Mouse (Mus musculus): ENCODE data around the gene Wt1.

Wt1 gene

DNA sequence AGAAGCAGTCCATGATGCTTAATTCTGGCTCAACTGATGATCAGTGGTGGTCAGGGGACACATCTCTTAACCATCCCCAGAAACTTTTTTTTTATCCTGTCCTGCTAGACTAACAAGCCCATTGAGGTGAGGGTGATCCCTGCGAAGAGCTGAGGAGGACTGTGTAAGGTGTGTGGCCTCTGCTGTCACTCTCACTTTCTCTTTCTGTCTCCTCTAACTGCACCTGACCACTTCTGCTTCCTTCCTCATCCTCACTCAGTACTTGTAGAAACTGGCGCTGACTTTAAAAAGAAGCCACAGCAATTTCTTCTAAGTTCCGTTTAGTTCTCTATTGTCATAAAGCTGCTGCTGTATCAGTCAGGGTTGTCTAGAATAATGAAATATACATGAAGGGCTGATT lies 58.8 kb downstream of the Wt1 start:
- DNase-seq (ENCODE audit: low spot score in 2 of 2) = no peak

DNA sequence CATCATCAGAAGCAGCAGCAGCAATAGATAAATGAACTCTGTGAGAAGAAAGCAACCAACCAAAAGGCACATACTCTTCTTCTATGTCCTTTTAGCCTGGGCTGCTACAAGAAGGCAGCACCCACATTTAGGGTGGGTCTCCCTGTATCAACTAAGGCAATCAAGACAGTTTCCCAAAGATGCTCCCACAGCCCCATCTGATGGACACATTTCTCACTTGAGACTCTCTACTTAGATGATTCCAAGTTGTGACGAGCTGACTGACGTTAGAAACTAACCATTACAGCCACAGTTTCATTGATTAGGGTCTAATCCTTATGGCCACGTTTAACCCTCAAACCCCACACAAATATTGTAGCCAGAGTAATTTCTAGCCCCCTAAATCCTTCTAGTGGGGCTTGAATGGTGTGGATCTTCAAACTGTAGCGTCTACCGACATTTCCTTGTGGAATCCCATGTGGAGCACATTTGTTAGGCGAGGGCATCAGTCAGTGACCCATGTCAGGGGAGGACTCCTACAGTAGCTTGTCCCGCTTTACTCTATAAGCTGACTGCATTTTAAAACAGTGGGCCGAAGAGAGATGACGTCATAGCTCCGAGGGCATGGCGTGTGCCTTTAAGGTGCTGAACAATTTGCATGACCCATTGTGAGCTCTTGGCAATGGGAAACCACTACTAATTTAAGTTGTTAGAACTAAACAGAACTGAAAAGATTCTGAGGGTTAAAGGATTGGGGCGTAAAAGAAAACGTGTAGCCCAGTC lies 59.6 kb downstream of the Wt1 start:
- no peak for DNase-seq (ENCODE audit: low spot score in 2 of 2)

DNA sequence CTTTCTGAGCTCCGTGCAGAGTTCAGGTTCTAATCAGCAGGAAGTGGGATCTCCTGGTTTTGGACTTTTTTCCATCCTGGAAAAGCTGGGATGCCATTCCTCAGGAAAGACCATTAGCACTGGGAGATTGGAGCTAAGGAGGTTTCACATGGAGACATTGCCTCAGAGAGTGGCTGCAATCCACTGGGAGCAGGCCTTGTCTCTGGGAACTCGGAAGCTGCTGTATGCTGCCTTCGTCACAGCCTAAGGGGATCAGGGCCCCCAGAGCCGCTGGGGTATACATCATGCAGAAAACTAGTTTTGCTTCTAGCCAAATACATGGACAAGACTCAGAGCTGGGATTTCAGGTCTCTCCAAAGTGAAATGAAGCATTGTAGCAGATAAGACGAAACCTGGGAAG lies 60.3 kb downstream of the Wt1 start:
- DNase-seq (ENCODE audit: low spot score in 2 of 2) = no peak

DNA sequence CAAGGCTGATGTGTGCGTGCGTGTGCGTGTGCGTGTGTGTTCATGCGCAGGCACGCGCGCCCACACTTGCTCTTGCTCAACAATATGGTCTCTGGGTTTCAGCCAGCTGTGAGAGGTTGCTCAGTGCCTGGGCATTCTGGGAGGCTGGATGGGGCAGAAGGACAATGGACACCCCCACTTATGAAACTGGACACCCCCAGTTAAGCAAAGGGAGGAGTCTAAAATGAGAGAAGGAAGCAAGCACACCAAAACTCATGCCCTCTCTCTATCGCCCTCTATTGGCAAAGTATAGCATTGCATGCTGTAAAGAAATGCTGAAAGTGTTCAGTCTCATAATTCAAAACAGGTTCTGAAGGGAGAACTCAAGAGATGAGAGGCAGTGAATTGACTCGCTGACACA lies 61.9 kb downstream of the Wt1 start:
- DNase-seq (ENCODE audit: low spot score in 2 of 2) = no peak

DNA sequence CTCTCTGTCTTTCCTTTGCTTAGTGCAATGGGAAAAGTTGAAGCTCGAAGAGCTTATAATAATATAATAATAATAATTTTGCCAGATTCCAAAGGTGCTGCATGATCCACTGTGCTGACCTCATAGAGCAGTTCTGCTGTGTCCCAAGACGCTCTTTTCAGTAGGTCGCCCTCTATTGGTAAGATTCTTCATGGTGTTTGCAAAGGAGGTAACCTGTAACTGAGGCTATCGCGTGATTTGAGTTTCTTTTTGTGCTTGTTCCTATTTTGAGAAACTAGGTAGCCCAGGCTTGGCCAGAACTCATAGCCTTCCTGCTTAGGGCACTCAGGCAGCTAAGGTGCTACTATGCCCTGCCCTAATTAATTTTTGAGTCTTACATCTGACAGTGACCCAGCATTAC lies 63.0 kb downstream of the Wt1 start:
- DNase-seq (ENCODE audit: low spot score in 2 of 2) = no peak

DNA sequence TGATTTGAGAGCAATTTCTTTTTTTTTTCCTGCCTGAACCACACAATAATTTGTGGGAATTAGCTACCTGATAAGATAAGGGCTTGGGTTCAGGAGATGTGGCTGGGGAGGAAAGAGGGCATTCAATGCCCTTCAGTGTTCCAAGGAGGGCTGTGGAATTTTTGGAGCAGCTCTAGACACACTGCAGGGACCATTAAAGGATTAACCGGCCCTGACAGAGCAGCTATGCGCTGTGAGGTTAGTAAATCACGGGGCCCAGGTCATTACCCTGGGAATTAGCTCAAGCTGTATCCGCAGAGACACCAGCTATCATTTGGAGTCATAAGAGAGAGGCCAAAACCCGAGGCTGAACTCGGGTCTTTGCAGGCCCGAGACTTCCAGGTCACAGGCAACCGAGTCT lies 73.8 kb downstream of the Wt1 start:
- DNase-seq (ENCODE audit: low spot score in 2 of 2) = no peak

DNA sequence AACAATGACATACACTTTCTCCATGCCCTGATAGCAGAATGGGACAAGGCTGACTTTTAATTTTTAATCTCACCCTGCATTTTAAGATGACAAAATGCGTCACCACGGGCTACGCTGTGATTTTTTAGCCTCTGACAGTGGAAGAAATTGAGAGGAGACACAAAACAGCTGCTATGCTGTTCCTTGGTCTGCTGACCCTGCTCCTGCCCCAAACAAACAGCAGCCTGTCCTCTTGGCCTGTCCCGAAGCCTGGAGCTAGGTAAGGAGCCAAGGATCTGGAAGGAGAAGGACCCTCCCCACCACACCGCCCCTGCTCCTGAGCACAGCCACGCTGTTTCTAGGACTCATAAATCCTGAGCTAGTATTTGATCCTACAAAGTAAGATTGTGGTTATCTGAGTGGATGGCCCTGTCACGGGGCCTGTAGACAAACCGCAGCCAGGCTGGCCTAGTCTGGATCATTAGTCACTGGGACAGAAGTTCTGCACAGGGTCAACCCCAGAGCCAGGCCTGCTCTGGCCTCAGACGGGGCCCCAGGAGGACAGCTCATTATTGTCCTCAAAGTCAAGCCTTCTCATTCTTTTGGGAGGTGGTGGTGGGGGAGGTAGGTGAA lies 80.3 kb downstream of the Wt1 start:
- DNase-seq (ENCODE audit: low spot score in 2 of 2) = no peak

DNA sequence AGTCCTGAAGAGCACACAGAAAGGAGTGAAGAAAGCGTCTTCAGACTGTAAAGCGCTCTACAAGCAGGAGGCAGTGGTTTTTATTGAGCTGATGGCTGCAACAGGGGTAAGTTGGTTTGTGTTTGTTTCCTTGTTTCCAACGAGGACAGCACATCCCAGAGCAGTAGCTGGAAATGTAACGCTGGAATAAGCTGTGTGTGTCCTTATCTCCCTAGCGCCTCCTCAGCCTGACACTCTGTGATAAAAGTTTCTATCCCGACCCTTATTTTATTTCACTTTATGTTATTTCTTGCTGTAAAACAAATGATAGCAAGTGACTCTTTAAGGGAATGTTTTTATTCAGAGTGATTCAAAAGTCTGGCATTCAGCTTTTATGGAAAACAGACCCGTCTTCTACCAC lies 86.5 kb downstream of the Wt1 start:
- no peak for DNase-seq (ENCODE audit: low spot score in 2 of 2)

DNA sequence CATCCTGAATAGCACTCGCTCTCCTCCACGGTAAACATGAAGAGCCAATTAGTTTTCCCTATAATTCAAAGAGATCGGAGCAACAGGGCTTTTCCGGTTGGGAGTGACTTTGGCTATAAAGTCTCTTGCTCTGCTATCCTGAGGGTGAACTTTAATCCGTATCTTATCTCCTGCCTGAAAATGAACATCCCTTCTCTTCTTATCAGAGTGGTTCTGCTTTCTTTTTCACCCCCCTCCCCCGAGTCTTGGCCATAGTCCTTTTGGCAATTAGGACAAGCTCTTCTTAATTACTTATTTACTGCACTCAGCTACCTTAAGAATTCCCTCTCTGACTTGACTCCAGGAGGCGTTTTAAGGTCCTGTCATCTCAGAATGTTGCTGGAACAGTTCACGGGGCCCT lies 89.6 kb downstream of the Wt1 start:
- no peak for DNase-seq (ENCODE audit: low spot score in 2 of 2)

DNA sequence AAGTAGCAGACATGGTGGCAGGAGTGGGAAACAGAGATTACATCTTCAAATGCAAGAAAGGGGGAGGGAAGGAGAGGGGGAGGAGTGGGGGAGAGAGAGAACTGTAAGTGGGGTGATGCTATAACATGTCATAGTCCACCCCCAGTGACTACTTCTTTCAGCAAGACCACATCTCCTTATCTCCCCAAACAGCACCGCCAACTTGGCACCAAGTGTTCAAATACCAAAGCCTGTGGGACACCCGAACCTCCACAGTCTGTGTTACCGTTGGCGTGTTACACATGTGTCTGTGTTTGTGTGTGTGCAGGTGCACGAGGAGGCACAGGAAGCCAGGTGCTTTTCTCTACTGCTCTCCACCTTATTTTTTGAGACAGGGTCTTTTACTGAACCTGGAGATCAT lies 92.9 kb downstream of the Wt1 start:
- DNase-seq (ENCODE audit: low spot score in 2 of 2) = no peak

DNA sequence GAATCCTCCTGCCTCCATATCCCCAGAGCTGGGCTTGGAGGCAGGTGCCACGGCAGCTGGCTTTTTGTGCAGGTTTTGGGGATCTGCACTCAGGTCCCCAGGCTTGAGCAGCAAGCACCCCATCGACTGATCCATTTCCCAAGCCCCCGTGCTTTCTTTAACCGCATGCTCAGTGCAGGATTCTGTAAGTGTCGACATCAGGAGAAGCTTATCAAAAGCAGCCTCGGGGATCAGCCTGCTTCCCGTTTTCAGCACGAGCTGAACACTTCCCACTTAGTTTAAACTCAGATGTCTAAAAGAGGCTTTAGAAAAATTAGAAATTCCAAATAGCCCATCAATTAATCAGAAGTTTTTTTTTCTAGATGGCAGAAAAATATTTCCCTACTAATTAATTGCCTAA lies 93.3 kb downstream of the Wt1 start:
- DNase-seq (ENCODE audit: low spot score in 2 of 2) = no peak

DNA sequence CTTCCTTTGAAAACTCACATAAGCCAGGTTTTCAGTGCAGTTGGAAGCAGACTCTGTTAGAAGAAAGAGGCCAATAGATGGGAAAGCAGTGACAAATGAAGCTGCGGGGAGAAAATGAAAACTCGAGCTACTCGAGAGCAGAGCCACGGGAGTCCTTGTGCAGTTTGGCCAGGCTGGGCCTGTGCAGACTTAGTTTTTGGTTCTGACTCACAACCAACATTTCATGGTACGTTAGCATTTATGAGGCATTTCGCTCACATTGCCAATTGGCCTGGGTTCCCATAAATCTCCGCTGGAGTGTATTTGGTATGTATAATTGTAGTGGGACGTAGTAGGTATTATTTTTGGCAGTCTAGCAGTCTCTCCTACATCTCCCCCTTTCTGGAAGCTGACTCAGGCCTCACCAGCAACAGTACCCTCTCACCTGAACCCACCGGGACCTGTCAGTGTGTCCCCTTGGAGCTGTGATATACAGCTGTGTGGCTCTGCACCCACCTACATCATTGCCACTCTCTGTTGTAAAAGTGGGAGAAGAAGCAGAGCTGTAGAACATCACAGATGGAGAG lies 94.5 kb downstream of the Wt1 start:
- no peak for DNase-seq (ENCODE audit: low spot score in 2 of 2)
